In the genomic region with DNA sequence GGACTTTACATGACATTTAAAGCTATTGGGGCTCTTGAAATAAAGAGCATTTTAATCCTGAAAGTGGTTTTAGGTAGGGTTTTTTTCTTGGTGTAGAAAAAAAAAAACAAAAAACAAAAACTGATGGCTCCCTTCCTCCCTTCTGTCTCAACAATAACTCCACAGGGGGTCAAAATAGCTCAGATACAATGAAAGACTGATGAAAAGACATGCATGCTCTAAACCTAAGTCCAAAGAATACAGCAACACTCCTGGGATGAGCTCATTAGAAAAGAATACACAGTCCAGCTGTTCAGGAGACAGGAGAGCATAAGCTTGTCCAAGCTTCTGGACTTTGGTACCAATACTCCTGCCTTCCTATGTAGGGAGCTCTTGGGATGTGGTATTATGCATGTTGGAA, we compare ENCODE assay signal across 19 mouse cellular contexts.
"Had no signal": no experiment of that assay in that cellular context is flagged by ENCODE, and none has a peak within 500 bp of the region (broad histone marks: within the 10 kb centered on the region; RNA-seq: fewer than 3 reads in every experiment).

No protein-coding gene starts in this region.

- H3K27ac ChIP-seq: limb, embryonic 12.5 days; limb, embryonic 15.5 days; liver, embryonic 14.5 days; macrophage; midbrain, embryonic 13.5 days; neural tube, embryonic 12.5 days had no signal

- H3K9ac ChIP-seq: limb, embryonic 12.5 days; limb, embryonic 15.5 days; liver, embryonic 14.5 days; liver, postnatal 0 days; lung, embryonic 14.5 days; midbrain, embryonic 13.5 days; neural tube, embryonic 12.5 days had no signal

- H3K4me3 ChIP-seq: limb, embryonic 12.5 days; limb, embryonic 15.5 days; midbrain, embryonic 13.5 days; neural tube, embryonic 12.5 days had no signal

- DNase-seq: kidney, adult 9 months; kidney, postnatal 14 days; kidney, postnatal 4 days; left cerebral cortex, postnatal 4 days; liver, postnatal 0 days; retina, postnatal 1 day; right cerebral cortex, postnatal 25 days; spleen, adult 18-20 months; thymus, adult 18-20 months; thymus, postnatal 36 days had no signal

- H3K9me3 ChIP-seq: limb, embryonic 12.5 days; limb, embryonic 15.5 days; midbrain, embryonic 13.5 days; neural tube, embryonic 12.5 days had no signal

- ATAC-seq: liver, postnatal 0 days; lung, postnatal 0 days; midbrain, embryonic 13.5 days had no signal

- H3K36me3 ChIP-seq: limb, embryonic 12.5 days; limb, embryonic 15.5 days; midbrain, embryonic 13.5 days; neural tube, embryonic 12.5 days had no signal

- H3K27me3 ChIP-seq: limb, embryonic 12.5 days; limb, embryonic 15.5 days; midbrain, embryonic 13.5 days; neural tube, embryonic 12.5 days had no signal

- H3K4me2 ChIP-seq: limb, embryonic 12.5 days; limb, embryonic 15.5 days; liver, embryonic 11.5 days; lung, embryonic 14.5 days; midbrain, embryonic 13.5 days; neural tube, embryonic 12.5 days had no signal
